Mouse (Mus musculus) hindbrain, embryonic 12.5 days (tissue): ENCODE measurements at regions not wholly inside any gene's neighbourhood (a gene's known extent, or its start where the extent isn't known, plus 50 kb on each side); places are given as distances from the start of the nearest gene placed in this dataset.

Experiments
- ATAC-seq: fragments of 200-750 bp; cut with Nextera tagmentation; 2 replicates; pipeline ENCODE4 v1.8.0; 2017; ENCODE audit warnings: moderate TSS enrichment; ENCODE audit not compliant: low FRiP score
- H3K27ac ChIP-seq: fragments of 300-500 bp; sonication (generic); 2 replicates; pipeline ENCODE4 v1.5.1; 2016; ENCODE audit warnings: mild to moderate bottlenecking
- H3K27me3 ChIP-seq: fragments of 300-500 bp; sonication (generic); 2 replicates; pipeline ENCODE4 v1.6.1; 2016; ENCODE audit warnings: mild to moderate bottlenecking
- H3K36me3 ChIP-seq: fragments of 300-500 bp; sonication (generic); 2 replicates; pipeline ENCODE4 v1.6.1; 2016; ENCODE audit warnings: mild to moderate bottlenecking
- H3K4me1 ChIP-seq: fragments of 300-500 bp; sonication (generic); 2 replicates; pipeline ENCODE4 v1.6.1; 2016
- H3K4me2 ChIP-seq: fragments of 300-500 bp; sonication (generic); replicated peaks from 2 replicates; pipeline ENCODE4 v1.6.1; 2016; ENCODE audit warnings: mild to moderate bottlenecking
- H3K4me3 ChIP-seq: fragments of 300-500 bp; sonication (generic); 2 replicates; pipeline ENCODE4 v1.5.1; 2016; ENCODE audit warnings: mild to moderate bottlenecking
- H3K9ac ChIP-seq: fragments of 300-500 bp; sonication (generic); 2 replicates; pipeline ENCODE4 v1.6.1; 2016; ENCODE audit warnings: mild to moderate bottlenecking, moderate library complexity
- H3K9me3 ChIP-seq: fragments of 300-500 bp; sonication (generic); replicated peaks from 2 replicates; pipeline ENCODE4 v1.6.1; 2016; ENCODE audit warnings: mild to moderate bottlenecking
- WGBS: fragments of 180-500 bp; shearing (Covaris S2); methylation state at CpG from one replicate; pipeline ENCODE4 v1.1.7; 2016; 5-methylcytosine and 5-hydroxymethylcytosine counted together

DNA sequence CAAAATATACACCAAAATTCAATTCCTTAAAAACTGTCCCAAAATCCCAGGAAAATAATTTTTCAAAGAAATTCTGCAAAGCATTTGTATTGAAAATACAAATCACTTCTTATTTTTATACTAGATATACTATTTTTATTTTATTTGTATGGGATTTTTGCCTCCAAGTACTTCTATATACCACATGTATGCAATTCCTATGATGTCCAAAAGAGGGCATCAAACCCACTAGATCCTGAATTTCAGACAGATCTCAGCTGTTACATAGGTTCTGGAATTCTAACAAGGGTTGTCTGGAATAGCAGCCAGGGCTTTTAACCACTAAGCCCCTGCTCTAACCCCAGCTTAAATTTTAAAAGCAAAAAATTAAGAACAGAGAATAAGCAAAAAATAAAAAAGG, 185.2 kb upstream of the Dgkb start:
- H3K27ac ChIP-seq, result no peak overlapping the region
- H3K4me3 ChIP-seq, result no peak overlapping the region
- H3K4me1 ChIP-seq, result no peaks in the 10 kb centered on the region
- H3K4me2 ChIP-seq, result no peak overlapping the region
- H3K27me3 ChIP-seq, result no peaks in the 10 kb centered on the region
- H3K9ac ChIP-seq, result no peak overlapping the region
- H3K36me3 ChIP-seq, result no peaks in the 10 kb centered on the region
- H3K9me3 ChIP-seq, result no peaks in the 10 kb centered on the region
- ATAC-seq, result no peak

DNA sequence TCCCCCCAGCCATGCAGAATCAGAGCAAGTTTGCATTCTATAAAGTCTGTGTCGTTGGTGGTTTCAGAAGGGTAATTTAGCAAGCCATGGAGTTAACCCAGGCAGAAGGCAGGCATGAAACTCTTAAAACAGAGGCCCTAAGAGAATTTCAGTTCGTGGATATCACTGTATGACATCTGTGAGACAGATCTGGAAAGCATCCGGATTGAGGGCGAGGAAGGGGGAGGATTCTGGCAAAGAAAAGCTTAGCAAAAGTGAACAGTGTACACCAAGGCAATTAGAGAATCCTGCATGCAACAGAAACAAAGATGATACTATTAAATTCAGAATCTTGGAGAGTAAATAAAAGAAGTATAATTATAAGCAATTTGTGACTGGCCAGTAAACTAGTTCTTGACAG, 184.2 kb upstream of the Dgkb start:
- Histone ChIP-seq H3K27me3 (no peaks in the 10 kb centered on the region), H3K4me3 (no peak overlapping the region), H3K9ac (no peak overlapping the region), H3K4me1 (no peaks in the 10 kb centered on the region), H3K27ac (no peak overlapping the region), H3K36me3 (no peaks in the 10 kb centered on the region), H3K4me2 (no peak overlapping the region), H3K9me3 (no peaks in the 10 kb centered on the region)
- WGBS, result 79% methylated on average over 4 of the region's 4 CpGs
- ATAC-seq, result no peak

DNA sequence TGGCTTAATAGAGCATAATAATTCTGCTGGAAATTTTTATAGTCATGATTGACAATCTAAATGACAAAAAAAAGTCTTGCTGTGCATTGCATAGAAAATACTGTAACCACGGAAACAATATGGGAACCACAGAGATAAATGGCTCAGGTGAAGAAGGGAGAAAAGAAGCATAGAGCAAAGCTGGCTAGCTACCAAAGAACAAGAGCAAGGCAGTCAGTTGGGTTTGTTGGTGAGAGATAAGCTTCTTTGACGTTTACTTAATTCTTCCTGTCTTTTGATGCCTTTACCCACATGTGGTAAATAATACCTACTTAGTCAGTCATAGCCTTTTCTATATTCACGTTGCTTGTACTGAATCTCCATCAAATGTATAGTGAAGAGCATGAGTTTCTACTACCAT, 171.3 kb upstream of the Dgkb start:
- Histone ChIP-seq H3K4me3 (no peak overlapping the region), H3K27me3 (no peaks in the 10 kb centered on the region), H3K9me3 (no peaks in the 10 kb centered on the region), H3K9ac (no peak overlapping the region), H3K4me2 (no peak overlapping the region), H3K27ac (no peak overlapping the region), H3K4me1 (no peaks in the 10 kb centered on the region), H3K36me3 (no peaks in the 10 kb centered on the region)
- WGBS, result 74% methylated on average over 3 of the region's 3 CpGs
- no peak for ATAC-seq

DNA sequence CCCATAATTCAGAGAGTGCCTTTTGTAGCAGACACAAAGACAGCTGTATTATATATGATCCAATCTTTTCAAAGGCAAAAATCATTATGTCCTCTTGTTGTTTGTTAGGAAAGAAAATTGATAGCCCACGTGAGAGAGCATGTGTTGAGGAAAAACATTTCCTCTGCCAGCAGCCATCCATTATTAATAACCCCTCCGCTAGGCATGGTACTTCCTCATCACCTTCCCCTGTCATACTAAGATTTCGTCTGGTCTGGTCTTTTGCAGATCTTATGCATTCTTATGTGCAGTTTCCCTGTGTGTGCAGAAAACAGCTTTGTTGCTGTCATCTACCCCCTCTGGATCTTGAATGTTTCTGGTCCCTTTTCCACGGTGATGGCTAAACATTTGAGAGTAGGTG, 164.2 kb upstream of the Dgkb start:
- no peak for ATAC-seq
- H3K27ac ChIP-seq, result no peak overlapping the region

DNA sequence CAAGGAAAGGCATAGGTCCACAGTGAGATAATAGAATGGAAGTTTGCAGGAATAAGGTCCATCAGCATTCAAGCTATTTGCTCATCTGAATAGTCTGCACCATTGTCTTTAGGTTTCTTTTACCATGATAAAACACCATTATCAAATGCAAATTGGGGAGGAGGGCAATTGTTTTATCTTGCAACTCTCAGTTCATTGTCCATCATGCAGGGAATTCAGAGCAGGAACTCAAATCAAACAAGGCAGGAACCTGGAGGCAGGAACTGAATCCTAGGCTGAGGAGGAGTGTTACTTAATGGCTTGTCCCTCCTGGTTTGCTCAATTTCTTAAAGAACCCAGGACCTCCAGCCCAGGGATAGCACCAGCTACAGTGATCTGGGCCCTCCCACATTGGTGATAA, 163.3 kb upstream of the Dgkb start:
- H3K9me3 ChIP-seq, result no peaks in the 10 kb centered on the region
- no peak overlapping the region for H3K4me3 ChIP-seq
- no peaks in the 10 kb centered on the region for H3K36me3 ChIP-seq
- ATAC-seq, result no peak
- H3K4me2 ChIP-seq, result no peak overlapping the region
- no peaks in the 10 kb centered on the region for H3K27me3 ChIP-seq
- H3K27ac ChIP-seq, result no peak overlapping the region
- H3K9ac ChIP-seq, result no peak overlapping the region
- no peaks in the 10 kb centered on the region for H3K4me1 ChIP-seq

More for the DNA sequence above, 164.2 kb upstream of the Dgkb start:
- Histone ChIP-seq H3K27me3 (no peaks in the 10 kb centered on the region), H3K4me3 (no peak overlapping the region), H3K36me3 (no peaks in the 10 kb centered on the region), H3K4me1 (no peaks in the 10 kb centered on the region), H3K4me2 (no peak overlapping the region), H3K9ac (no peak overlapping the region), H3K9me3 (no peaks in the 10 kb centered on the region)
- 70% methylated on average over 4 of the region's 4 CpGs for WGBS

DNA sequence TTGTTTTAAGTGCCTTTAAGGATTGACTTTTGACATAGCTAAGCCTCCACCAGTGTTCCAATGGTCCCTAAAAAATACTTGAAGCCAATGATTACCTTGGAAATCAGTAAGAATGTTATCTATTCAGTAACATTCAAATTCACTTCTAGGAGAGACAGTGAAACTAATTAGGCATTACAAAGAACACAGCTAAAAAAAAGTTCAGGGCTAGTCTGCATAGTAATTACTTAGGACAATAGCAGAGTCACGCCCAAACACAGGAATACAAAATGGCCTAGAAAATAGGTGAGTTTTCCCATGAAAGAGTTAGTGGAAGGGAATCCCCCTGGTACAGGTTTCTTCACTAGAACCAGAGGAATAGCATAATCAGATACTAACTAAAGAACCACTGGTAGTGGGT, 157.5 kb upstream of the Dgkb start:
- WGBS, result 71% methylated on average over 1 of the region's 1 CpGs
- no peak overlapping the region for H3K4me3 ChIP-seq
- H3K9ac ChIP-seq, result no peak overlapping the region
- H3K9me3 ChIP-seq, result no peaks in the 10 kb centered on the region
- no peak overlapping the region for H3K27ac ChIP-seq
- no peak for ATAC-seq
- no peaks in the 10 kb centered on the region for H3K4me1 ChIP-seq
- no peaks in the 10 kb centered on the region for H3K36me3 ChIP-seq
- no peaks in the 10 kb centered on the region for H3K27me3 ChIP-seq
- H3K4me2 ChIP-seq, result no peak overlapping the region

DNA sequence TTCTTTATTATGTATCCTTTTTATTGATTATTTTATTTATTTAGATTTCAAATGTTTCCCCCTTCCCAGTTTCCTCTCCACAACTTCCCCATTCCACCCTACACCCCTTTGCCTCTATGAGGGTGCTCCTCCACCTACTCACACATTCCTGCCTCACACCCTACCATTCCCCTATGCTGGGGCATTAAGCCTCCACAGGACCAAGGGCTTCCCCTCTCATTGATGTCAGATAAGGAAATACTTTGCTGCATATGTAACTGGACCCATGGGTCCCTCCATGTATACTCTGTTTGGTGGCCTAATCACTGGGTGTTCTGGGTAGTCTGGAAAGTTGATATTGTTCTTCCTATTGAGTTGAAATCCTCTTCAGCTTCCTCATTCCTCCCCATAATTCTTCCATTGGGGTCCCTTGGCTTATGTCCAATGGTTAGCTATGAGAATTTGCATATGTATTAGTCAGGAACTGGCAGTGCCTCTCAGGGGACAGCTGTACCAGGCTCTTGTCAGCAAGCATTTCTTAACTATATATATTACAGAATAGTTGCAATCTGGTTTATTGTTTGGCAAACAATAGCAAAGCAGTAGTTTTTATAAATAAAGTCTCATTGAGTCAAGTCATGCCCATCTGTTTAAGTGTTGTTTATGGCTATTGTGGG, 134.9 kb upstream of the Dgkb start:
- Histone ChIP-seq H3K4me2 (no peak overlapping the region), H3K4me1 (no peaks in the 10 kb centered on the region), H3K27ac (no peak overlapping the region), H3K9me3 (no peaks in the 10 kb centered on the region), H3K36me3 (no peaks in the 10 kb centered on the region), H3K27me3 (no peaks in the 10 kb centered on the region), H3K9ac (no peak overlapping the region), H3K4me3 (no peak overlapping the region)
- peak; percentile 78; the same call in 1 of the 2 replicates for ATAC-seq

DNA sequence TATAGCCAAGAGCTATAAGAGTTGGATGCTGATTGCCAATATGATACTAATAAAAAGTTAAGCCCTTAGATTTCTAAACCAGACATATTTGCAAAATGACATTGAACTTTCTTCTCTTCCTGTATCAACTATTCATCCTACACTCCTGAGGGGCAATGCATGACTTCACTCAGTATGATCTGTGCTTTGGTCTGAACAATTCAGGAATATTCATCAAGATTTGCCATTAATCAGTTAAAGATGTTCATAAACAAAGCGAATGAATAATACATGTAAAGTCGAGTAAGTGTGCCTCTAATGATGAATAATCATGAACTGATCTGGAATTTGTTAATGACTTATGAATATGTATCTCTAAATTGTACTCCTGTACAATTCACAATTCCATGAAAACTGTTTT, 124.9 kb upstream of the Dgkb start:
- Histone ChIP-seq H3K9ac (no peak overlapping the region), H3K4me3 (no peak overlapping the region), H3K4me2 (no peak overlapping the region), H3K9me3 (no peaks in the 10 kb centered on the region), H3K4me1 (no peaks in the 10 kb centered on the region), H3K36me3 (no peaks in the 10 kb centered on the region), H3K27ac (no peak overlapping the region), H3K27me3 (no peaks in the 10 kb centered on the region)
- ATAC-seq, result no peak
- 75% methylated on average over 2 of the region's 2 CpGs for WGBS
